Mouse (Mus musculus) gastrocnemius, postnatal 25 days (tissue): ENCODE results near the gene Gm28047. TPM values are rescaled to one million over a fixed set of nuclear protein-coding genes. Genes with fewer than 3 reads are reported as not detected.
"Not testable (repeated sequence)": the region's sequence is repeated elsewhere in the genome, so short reads cannot be mapped to it uniquely, and the experiment has no call there.

Experiments used
- DNase-seq: peaks from one replicate; pipeline ENCODE4 v3.0.0; 2022
- long read RNA-seq, 2 experiments: library from polyadenylated mRNA; stranded (forward); transcript quantifications; one replicate each; pipeline ENCODE4 v2.0.0; 2021
- total RNA-seq, 2 experiments: library from RNA; stranded (reverse); gene quantifications; 1 replicate in 1 of 2; 2 replicates in 1 of 2; pipeline ENCODE4 v1.2.3; 2021

The Gm28047 gene
- total RNA-seq, result 1 to 10 TPM in 1 of 2 experiments, not detected in 1; 1.0 TPM
- long read RNA-seq, experiment 1, result 0 reads
- long read RNA-seq, experiment 2, result 0 reads

DNA sequence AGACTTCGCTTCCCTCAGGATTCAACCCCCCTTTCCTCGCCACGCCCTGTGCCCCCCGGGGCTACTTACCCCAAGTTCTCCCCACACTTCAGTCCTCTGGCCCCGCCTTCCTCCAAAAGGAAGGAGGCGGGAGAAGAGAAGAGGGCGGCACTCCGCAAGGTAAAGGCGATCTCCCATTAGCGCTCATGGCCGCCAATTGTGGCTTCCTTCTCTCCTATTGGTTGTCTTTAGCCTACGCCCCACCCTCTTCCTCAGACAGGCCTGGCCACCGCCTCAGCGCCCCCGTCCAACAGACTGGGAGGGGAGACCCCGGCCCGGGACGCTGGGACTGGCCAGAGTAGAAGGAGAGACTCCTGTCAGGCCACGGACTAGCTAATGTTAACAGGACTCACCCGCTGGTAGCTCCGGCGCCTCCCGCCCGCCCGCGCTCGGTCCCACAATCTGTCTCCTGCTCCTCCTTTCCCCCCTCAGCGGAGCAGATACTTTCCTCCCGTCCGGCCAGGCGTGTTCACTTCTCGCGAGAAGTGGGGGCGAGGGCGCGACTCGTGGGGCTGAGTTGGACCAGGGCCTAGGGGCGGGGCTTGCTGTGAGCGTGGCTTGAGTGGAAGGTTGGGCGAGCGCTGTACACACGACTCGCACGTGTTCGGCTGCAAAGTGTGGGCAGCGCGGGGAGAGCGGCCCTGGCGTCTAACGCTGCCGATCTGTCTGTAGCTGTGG lies at the start of gene Gm28047, which contains the start of gene Atf7:
Gm28047 (minus strand) TSS at position 98 of the 717 bp plus-strand sequence.
Atf7 (minus strand) TSS at position 495 of the 717 bp plus-strand sequence.
- peak; percentile 99 for DNase-seq

DNA sequence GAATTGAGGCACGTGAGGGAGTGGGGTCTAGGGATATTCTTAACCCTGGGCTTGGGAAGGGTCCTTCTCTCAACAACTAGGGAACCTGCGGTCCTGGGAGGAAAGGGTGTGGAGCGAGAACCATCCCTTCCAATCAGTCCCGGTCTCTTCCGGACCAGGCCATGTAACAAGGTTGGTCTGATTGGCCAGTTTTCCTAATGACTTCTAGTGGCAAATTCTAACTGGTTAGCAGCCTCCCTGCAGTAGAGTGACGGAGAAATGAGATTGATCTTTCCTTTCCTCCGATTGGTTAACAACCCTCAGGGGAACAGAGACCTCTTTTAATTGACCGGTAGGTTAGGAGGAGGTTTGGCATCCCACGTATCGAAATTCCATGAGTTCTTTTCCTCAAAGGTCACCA lies 48.7 kb upstream of the Gm28047 start:
- peak; percentile 65 for DNase-seq

DNA sequence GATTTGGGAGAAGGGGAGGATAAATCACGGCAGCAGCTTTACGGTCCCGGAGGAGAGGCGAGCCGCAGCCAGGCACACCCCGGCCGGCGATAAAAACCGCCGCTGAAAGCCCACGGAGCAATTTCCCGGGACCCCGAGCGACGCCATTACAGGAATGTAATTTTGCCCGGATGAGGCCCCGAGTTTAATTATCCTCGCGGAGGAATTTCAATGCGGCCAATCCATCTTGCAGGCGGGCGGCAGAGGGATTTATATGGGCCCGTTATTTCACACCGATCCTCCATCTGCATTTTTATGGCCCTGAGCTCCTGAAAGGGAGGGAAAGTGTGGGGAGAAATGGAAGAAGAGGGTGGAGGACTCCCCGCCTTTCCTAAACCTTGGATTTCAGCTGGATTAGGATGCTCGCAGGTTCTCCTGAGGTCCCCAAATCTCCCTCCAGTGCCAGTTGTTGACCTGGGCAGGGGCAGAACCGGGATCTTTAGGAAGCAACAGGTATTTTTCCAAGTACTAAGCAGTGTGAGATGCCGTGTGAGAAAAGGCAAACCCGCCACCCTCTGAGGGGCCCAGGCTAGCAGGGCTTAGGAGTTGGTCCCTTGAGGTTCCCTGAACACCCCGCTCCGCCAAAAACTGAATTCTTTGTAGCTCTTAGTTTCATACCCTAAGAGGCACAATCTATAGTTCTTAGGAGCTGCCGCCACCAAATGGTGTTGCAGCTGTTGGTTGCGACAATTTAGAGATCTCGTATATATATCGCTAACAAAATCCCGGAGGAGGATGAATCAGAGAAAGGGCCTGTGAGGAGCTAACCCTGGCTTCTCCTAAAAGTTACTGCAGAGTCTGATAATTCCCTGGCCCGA lies 47.6 kb upstream of the Gm28047 start, which contains the start of gene Atp5g2:
Atp5g2 (minus strand) TSS at position 138 of the 857 bp plus-strand sequence.
- peak; percentile 35 for DNase-seq

DNA sequence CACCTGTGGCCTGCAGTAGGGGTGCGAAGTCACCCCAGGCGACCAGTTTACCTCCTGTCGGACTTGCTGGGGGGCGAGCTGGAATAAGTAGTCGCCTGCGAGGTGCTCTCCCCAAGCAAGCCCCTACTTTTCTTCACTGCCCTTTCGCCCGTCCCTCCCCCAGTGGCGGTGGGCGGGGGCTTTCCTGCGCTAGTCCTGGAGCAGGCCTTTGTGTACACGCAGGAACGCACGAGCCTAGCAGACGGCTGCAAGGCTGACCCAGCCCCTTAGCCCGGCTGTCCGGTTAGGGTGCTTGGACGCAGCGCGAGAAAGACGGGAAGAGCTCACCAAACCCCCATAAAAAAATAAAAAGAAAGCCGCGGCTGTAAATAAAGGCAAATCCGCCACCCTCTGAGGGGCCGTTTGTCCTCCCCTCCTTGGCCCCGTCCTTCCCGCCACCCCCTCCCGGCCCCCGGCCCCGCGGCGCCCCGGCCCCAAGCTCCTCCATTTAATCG lies 46.9 kb upstream of the Gm28047 start:
- peak; percentile 89 for DNase-seq

DNA sequence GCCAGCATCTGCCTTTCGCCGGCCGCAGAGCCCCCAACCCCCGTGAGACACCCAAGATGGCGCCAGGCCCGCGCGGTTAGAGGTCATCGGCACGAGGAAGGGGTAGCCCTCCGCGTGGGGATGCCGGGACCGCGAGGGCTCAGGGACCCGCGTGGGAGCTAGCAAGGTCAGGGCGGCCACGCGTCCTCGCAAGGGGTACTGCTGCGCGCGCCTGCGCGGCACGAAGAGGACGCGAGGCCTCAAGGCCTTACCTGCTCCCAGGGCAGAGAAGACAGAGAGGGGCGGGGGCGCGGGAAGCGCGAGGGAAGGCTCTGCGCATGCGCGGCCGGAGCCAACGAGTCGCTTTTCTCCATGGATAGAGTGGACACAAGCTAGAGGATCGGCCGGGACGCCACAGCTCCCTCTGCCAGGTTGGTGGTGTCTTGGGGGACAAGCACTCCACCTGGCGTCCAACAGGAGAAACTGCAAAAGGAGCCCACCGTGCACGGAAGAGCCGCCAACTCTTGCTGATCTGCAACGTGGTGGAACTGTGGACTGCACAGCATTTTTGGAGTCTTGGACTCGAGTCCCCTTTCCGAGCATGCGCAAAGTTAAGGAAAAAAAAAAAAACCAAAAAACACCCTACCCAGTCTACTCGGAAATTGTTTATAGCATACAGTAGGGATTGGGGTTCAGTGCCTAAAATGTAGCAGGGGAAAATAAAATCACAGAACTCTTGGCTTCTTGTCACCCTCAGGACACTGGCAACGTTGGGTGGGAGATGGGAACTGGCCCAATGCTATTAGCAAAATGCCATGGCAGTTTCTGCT lies 46.1 kb upstream of the Gm28047 start:
- DNase-seq, result peak; percentile 99

DNA sequence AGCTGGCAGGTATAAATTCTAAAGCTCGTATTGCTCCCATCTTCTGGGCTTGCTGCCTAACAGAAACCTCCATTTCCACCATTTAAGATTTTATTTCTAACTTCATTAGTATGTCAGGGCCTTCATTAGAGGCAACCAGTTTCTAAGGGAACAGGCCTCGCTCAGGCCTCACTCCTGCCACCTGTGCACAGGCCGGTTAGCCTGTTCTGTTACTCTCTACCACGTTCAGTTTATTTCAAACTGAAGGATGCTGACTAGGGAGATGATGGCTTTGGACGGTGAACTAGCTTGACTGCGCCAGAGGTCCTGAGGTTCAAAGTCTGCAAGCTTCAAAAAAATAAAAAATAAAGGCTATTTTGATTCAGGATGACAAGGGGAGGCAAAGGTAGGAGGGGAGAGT lies 45.4 kb upstream of the Gm28047 start:
- DNase-seq, result no peak

DNA sequence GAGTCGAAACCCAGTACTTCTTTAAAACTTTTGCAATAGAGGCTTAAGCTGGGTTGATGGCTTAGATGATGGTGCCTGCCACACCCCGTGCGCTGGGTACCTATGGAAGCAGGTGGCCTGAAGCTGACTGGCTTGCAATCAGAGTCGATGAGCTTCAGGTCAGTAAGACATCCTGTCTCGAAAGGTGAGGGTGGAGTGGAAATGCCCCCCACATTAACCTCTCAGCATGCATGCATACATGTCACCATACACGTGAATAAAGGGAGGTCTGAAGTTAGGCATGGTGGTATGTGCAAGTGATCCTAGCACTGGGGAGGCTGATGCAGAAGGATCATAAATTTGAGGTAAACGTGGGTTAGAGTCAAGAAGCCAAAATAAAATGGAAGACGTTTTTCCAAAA lies 44.7 kb upstream of the Gm28047 start:
- DNase-seq, result no peak

DNA sequence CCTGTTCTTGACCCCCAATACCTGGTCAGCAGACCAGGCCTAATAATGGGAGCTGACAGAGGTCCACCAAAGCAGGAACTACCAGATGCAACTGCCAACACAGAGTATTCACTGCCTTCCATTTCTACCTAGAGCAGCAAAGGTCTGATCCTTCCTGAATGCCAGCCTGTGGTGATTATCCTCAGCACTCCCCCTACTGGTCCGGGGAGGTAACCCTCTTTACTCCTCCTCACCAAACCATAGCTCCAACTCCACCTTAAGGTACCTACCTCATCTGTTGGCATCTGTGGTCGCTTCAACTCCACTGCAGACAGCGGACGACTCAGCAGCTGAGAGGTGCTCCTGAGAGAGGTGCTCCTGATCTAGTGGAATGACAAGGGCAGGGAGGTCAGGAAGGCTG lies 40.6 kb upstream of the Gm28047 start:
- DNase-seq, result peak; percentile 42

DNA sequence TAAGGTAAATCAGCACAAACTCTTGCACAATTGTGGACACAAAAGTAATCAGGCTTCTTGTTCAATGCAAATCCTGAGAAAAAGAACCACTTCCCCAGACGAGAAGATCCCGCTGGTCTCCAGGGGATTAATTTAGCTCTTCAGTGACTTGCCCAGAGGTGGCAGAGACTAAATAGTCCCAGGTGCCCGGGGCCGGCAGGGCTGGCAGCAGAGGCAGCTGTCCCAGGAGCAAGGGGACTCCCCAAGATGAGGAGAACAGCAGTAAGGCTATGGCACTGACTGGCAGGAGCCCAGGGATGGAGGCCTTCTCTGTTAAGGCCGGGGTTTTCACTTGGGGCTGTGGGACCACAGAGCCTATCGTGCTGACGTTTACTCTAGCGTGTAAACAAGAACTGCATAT lies 39.0 kb upstream of the Gm28047 start:
- no peak for DNase-seq

DNA sequence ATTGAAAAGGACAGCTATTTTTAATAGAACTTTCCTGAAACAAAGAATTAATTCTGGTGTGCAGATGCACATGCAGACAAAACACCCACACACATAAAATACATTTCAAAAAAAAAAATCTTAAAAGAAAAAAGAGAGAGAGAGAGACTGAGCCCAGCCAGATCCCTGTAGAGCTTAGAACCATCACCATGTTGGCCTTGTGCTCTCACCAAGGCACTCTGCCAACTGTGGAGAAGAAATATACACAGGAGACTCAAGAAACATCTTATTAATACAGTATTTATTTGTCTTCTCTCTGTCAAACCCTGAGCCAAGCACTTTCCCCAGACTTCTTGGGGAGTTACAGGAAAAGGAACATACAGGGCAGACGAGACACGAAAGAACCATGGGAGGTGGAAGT lies 37.7 kb upstream of the Gm28047 start:
- not testable (repeated sequence) for DNase-seq

DNA sequence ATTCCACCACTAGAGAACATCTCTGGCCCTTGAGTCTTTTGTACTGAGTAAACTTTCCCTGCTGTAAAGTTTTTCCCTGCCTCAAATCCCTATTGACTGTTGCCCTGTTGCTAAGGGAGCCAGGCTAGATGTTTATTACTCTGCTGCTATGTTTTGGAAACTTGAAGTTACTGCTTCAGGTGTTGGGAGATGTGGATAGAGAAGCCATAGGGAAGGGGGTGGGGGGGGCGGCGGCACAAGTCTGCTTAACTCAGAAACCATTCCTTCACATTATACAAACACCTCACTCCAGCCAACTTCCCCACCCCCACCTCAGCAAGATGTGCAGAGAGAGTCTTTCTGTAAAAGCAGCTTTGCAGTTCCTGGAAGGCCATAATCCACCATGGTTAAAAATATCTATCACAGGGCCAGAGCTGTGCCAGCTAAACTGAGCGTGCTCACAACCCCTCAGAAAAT lies 33.1 kb upstream of the Gm28047 start:
- no peak for DNase-seq

DNA sequence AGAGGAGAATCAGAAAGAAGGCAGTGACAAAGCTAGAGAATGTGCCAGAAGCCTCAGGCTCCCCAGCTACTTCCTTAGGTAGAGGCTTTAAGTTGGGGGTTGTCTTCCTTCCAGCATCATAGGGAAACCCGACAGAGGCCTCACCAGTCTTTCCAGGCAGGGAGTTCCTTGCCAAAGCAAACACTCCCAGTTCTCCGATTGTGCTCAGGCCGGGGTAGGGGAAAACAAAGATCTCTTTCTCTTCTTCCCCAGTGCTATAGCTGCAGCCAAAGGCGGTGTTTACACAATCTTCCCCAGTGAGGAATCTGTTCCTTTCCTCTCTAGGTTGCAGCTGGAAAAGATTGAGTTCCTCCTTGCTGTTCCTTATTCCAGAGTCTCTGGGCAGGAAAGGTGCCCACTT lies 31.8 kb upstream of the Gm28047 start:
- DNase-seq, result no peak

DNA sequence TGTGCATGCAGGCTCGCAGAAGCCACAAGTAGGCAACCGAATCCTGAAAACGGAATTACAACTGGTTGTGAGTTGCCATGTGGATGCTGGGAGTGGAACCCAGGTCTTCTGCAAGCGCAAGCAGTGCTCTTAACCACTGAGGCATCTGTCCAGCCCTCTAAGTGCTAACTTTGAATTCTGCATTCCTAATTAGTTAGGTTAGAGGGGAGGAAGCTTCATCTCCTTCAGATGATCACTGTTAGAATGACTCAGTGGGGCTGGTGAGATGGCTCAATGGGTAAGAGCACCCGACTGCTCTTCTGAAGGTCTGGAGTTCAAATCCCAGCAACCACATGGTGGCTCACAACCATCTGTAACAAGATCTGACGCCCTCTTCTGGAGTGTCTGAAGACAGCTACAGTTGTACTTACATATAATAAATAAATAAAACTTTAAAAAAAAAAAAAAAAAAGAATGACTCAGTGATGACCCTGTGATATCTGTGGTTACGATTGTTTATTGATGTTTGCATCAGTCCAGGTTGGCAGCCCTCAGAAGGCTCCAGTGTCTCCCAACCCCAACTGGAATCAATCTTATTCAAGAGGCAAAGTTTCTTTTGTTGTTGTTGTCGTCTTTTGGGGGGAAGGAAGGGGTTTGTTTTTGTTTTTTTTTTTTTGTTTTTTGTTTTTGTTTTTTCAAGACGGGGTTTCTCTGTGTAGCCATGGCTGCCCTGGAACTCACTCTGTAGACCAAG lies 27.2 kb upstream of the Gm28047 start:
- not testable (repeated sequence) for DNase-seq

DNA sequence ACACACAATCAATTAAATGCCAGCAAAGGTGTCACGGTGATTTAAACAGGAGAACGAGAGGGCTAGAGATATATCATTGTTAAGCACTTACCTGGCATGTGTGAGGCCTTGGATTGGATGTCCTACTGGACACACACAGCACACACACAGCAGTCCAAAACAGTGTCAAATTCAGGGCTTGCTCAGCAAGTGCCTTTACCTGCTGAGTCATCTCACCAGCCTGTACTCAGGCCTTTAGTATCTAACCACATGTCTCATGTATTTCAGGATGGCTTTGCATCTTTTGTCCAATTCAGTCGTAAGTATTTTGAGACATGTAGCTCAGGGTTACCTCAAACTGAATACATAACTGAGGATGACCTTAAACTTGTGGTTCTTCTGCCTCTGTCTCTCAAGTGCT lies 26.2 kb upstream of the Gm28047 start:
- DNase-seq, result no peak

DNA sequence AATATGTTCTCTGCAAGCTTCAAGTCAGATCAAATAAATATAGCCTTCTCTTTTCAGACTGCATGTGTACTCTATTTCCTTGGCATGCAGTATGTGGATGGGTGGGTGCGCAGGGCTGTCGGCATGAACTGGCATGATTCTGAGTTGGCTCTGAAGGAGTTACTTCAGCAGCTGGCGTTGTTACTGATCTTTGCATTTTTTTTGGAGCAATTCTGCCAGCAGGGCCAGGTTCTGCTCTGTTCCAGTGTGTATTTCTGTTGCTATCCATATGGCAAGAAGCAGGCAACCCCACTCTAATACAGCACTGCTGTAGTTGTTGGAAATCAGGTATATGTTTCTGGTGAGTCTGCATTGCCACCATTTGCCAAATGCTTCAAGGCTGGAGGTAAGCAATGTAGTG lies 10.9 kb upstream of the Gm28047 start:
- no peak for DNase-seq

DNA sequence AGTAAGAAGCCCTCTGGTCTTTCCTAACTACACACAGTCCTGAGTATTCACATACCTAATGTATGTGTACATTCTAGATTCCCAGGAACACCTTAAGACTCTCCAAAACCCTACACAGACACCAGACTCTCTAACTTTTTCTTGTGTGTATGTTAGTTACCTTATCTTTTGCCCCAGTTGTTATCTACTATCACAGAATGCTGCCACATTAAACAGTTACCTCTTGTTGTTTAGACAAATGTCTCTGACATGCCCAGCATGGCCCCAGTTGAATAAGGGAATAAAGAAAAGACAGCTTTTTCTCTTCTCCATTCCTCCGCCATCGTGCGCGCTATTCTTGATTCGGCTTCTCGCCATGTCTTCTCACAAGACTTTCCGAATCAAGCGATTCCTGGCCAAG lies 9.8 kb upstream of the Gm28047 start:
- no peak for DNase-seq

DNA sequence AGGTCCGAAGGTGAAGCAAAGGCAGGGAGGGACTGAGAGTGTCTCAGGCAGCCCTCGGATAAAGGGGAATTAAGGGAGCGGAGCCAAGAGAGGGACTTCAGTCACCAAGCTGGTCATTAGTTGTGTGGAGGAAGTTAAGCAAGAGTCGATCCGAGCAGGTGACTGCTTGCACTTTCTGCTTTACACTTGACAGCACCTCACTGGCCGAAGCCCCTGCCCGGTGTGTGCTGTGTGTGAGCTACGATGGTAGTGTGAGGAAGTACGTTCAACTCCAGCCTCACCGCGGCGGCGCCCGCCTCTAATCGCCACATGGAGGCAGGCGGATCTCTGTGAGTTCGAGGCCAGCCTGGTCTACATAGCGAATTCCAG lies 804 bp upstream of the Gm28047 start:
- DNase-seq, result no peak

DNA sequence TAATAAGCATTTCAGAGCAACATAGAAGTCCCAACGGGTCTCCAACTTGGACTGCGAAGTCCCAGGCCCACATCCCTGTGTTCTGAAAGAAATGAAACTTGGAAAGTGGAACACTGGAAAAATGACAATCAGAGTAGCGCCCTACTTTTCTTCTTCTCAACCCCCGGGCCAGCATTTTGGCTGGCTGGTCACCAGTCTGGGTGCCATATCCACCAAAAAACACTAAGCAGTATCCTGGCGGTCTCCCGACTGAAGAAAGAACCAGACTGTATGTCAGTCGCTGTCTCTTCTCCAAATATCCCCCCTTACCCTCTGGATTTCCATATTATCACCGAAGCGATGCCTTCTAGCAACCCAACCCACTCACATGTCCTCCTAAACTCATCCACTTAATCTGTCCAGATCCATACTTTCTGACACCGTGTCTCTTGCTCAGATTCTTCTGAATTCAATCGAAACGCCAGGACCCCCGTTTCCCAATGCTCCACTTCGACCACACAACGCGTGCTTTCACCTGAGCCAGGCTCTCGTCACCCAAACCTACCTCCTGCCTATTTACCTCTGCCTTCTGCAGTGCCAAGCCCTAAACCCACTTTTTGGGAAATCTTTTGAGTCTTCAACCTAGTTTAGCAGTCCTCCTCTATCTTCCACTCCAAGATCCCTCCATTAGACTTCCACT lies 437 bp downstream of the Gm28047 start:
- peak; percentile 8 for DNase-seq

DNA sequence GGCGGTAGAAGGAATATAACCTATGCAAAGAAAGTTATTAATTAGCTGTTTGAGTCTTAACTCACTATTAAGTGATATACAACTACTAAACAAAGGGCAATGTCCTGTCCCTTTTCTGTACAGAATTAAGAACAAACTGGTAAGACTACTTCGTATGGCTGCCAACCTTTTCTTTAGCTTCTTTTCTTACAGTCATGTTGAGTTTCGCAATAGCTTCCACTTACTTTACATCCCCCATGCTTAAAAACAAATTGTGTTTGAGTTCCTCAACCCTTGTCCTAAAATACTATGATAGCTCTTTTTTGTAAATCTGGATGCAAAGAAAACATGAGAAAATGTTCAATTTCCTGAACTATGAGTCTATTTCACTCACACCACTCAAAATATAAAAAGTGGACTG lies 1.7 kb downstream of the Gm28047 start:
- no peak for DNase-seq

DNA sequence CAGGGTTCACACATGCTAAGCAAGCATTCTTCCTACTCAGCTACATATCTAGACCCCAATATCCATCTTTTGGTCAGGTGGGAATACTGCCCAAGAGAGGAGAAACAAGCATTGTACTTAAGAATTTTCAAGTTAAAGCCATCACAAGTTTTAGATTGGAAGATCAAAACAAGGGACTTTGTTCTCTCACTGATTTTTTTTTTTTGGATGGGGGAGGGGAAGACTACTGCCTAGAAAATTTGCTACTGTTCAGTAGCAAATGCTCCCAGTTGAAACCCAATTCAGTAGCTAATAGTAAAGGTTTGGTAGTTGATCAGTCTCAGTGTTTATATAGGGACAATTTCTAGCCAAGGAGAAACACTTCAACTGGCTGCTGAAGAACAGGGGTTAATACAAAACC lies 2.3 kb downstream of the Gm28047 start:
- no peak for DNase-seq

DNA sequence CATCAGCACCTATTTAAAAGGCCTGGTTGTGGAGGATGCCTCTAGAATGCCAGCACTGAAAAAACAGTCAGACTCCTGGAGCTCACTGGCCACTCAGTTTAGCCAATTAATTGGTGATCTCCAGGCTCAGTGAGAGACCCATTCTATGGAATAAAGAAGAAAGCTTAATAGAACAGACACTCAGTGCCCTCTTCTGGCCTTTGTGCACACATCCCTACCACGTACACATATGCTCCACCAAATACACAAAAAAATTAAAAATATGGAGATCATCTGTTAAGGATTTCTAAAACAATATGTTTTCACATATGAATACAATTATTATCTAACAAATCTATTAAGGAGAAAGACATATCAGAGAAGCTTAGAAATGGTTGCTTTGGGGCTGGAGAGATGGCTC lies 4.1 kb downstream of the Gm28047 start:
- DNase-seq, result no peak
